Mouse (Mus musculus) gastrocnemius, adult 8-10 months (tissue): Measurements from ENCODE around the gene Nlrc5. TPM values are rescaled to one million over a fixed set of nuclear protein-coding genes. Genes with fewer than 3 reads are reported as not detected.

Experiments used
- DNase-seq, 2 experiments: peaks; one replicate each; pipeline ENCODE4 v3.0.0; 2022; ENCODE audit warnings: low spot score in 2 of 2
- total RNA-seq, 4 experiments: library from RNA; stranded (reverse); gene quantifications; 2 replicates each; pipeline ENCODE4 v1.2.4; 2022

Gene Nlrc5
- total RNA-seq, 4 experiments from 2014 or later, result 0.44 to 1.1 (median 0.65) TPM

DNA sequence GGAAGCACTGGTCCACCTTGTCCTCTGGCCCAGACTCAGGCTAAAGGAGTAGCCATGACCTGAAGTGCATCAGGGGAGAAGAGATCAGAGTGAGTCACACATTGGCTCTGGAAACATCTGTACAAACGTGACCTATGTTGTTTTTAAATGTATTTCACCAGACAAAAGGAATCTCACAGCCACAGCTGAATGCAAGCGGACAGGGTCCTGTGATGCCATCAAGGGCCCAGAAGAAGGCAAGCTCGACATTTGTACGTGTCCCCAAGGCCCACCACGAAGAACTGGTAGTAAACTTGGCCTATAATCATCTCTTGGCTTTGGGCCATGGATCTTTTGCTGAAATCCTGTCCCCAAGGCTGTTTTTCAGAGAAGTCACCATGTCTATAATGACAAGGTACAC lies 35.5 kb downstream of the Nlrc5 start:
- DNase-seq, result no peak

DNA sequence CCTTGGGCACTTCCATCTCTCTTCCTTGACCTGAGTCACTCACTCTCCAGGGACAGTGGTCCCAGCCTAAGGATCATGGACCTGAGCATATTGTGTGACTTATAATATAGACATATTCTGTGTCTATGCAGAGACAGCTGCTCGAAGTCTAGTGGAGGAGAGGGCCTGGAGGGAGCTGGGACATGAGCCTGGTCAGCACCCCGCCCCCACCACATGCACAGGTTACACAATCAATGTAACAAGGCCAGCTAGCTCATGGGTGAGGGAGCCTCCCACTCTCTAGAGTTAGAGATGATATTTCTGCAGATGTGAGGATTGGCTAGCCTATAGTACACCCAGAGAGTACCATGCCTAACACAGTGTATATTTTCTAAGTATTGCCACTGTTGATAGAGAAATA lies 36.6 kb downstream of the Nlrc5 start:
- no peak for DNase-seq

DNA sequence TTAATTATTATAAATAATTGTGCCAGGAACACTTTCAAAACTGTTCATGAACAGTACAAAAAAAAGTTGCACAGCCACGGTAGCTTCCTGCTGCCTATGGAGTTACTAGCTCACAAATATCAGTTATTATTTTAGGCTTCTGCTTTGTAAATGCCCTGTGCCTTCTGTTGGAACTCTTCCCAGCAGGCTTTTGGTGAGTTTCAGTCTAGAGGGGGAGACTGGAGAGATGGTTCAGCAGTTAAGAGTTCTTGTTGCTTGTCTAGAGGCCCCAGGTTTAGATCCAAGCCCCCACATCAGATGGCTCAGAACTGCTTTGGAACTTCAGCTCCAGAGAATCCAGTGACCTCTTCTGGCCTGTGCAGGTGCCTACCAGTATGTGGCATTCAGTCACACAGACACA lies 37.1 kb downstream of the Nlrc5 start:
- no peak for DNase-seq

DNA sequence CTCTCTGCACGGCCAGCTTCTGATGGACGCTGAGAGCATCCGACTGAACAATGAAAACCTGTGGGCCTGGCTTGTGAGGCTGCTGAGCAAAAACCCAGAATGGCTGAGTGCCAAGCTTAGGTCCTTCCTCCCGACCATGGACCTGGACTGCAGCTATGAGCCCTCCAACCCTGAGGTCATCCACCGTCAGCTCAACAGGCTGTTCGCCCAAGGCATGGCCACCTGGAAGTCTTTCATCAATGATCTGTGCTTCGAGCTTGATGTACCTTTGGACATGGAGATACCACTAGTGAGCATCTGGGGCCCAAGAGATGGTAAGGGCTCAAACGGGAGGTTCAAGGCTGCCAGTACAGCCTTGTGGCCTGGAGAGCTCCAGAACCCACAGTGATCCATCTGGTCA lies 38.6 kb downstream of the Nlrc5 start:
- no peak for DNase-seq

DNA sequence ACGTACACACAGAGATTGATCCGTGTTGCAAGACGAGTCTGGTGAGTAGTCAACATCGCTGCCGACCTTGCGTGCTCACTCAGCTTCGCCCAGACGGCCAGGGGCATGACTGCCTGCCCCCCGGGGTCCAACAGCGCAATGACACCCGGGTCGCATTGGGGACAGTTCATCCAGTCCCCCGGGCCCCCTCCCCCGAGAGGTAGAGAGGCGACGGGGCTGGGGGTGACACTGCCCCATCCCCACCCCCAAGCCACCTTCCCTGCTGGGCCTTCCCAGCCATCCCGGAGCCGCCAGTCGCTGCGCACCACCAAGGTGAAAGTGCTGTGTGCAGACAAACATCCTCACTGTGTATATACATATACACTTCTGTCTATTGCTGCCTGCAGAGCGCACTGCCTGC lies 39.3 kb downstream of the Nlrc5 start:
- no peak for DNase-seq

DNA sequence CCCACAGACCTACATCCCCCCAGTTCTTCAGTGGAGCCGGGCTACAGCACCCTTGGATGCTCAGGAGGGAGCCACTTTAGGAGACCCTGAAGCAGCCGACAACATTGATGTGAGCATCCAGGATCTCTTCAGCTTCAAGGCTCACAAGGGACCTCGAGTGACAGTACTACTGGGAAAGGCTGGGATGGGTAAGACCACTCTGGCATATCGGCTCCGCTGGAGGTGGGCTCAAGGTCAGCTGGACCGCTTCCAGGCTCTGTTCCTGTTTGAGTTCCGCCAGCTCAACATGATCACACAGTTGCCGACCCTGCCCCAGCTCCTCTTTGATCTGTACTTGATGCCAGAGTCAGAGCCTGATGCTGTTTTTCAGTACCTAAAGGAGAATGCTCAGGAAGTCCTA lies 41.6 kb downstream of the Nlrc5 start:
- DNase-seq, result no peak

DNA sequence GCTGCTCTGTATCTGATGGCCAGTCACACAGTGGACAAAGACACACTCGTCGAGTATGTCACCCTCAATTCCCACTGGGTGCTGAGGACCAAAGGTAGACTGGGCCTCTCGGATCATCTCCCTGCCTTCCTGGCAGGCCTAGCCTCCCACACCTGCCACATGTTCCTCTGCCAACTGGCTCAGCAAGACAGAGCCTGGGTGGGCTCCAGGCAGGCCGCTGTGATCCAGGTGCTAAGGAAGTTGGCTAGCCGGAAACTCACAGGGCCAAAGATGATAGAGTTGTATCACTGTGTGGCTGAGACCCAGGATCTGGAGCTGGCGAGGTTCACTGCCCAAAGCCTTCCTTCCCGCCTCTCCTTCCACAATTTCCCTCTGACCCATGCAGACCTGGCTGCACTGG lies 42.7 kb downstream of the Nlrc5 start:
- no peak for DNase-seq

DNA sequence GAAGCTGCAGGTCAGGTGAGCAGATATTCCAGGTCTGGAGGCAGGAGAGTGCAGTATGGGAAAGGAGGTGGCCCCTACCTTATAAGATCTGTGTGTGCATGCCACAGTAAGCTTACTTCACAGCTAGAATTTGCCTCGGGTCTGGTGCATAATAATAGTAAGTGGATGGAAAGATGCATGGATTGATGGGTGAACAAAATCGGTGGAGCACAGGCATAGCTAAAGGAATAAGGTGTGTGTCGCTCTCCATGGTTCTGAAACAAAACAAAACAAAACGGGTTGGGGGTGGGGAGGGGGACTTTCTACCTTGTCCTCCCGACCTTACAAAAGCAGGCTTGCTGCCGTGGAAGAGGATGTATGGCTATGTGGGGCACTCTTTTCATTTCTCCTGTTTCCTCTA lies 47.9 kb downstream of the Nlrc5 start:
- DNase-seq, result no peak

DNA sequence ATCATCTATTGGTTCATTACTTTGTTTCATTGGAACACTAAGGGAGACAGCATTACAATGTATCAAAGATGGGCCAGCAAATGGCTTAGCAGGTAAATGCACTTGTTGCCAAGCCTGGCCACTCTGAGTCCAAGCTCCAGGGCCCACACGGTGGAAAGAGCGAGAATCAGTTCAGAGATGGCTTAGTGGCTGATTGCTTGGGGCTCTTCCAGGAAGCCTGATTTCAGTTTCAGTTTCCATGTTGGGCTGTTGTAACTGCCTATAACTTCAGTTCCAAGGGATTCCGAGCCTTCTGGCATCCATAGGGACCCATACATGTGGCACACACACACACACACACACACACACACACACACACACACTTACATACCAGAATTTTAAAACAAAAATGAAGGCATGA lies 51.1 kb downstream of the Nlrc5 start:
- DNase-seq, result no peak

DNA sequence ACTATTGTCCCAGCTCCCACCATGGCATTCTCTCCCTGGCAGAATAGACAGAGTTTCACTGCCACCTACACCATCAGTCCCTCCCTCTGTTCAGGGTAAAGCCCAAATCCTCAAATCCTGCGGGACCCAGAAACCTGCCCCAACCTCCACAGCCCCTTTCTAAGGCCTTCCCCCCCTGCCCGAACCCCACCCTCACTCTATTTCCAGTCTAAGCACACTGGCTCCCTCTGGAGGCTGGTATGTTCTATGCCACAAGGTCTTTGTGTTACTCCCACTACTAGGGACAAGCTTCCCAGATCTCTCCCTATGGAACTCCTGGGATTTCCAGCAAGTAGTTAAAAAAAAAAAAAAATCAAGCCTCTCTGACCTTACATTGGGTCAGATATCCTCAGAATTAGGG lies 51.7 kb downstream of the Nlrc5 start:
- DNase-seq, result peak in 1 of 2 experiments; percentile 27

DNA sequence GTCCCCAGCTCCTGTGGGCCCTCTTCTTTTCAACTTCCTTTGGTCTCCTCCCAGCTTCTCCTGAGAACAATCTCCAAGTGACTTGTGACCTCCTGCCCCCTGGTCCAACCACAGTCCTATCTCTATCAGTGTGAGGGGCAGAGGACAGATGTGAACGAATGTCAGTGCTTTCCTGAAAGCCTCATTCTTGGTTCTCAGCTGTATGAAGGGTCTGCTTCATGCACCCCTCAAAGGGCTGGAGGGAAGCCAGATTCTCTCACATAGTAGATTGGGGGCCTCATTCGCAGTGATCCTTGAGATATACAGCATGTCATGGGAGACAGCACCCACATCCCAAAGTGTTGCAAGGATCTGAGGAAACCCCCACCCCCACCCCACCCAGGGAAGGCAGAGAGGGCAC lies 53.9 kb downstream of the Nlrc5 start:
- no peak for DNase-seq

DNA sequence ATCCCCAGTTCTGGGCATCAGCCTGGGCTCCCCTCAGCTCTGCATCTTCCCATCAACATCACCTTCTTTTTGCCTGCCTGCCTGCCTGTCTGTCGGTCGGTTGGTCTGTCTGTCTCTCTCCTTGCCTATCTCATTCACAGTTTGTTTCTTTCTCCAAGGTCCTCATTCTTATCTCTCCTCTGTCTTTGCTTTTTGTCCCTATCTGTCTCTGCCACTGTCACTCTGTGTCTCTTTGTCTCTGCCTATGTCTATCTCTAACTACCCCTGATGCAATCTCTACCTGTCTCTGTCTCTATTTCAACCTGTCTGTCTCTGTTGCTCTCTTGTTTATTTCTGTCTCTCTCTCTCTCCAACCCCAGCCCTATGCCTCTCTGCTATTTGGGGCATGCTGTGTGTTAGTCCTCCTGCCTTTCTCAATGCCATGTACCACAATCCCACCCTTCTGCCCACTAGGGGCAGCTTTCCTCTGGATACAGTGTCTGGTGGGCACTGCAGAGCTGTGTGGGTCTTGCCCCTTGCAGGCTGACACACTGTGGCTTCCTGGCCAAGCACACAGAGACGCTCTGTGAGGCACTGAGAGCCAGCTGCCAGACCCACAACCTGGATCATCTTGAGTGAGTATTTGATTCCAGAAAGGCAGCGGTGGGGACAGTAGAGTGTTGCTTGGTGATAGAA lies 55.8 kb downstream of the Nlrc5 start:
- no peak for DNase-seq

DNA sequence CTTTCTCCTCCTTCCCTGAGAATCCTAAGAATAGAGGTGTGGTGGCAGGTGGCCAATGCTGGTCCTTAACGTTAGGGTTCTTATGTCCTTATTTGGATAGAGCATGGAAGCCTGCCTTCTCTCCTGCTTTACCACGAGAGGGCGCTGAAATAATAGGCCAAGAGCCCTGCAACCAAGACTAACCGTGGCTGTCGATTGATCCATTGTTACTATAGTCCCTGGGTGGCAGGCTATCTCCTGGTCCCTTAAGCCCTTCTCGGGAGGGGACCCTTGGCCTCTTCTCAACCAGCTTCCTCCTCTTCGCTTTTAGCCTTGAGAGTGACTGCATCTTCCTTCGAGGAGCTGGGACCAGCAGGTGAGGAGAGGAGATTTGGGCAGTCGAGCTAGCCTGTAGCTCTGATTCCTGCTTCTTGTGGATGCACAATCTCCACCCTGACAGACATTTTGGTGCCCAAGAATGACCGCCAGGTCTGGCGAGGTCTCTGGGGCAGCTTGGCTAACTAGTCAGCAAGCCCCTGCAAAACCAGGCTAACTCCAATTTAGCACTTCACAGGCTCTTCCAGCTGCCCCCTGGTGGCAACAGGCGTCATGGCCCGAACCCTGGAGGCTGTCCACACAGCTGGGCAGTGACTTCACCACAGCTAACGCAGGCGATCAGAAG lies 58.0 kb downstream of the Nlrc5 start:
- peak; percentile 69 to 72 for DNase-seq

DNA sequence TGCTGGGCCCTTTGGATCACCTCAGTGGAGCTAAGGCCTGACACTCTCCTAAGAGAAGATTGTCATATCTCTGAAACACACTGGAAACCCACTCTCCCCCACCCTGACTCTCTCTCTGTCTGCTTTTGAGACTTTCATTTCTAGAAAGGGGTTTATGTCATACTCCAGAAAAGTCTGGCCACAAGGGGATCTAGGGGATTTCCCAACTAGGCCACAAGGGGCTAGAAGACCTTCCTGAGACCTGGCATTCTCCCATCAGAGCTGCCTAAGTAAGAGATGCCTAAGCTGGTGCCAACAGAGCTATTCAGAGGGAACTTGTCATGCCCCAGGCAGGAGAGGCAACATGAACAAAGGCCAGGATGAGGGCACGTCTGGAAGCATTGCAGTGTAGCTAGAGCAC lies 59.1 kb downstream of the Nlrc5 start:
- no peak for DNase-seq

DNA sequence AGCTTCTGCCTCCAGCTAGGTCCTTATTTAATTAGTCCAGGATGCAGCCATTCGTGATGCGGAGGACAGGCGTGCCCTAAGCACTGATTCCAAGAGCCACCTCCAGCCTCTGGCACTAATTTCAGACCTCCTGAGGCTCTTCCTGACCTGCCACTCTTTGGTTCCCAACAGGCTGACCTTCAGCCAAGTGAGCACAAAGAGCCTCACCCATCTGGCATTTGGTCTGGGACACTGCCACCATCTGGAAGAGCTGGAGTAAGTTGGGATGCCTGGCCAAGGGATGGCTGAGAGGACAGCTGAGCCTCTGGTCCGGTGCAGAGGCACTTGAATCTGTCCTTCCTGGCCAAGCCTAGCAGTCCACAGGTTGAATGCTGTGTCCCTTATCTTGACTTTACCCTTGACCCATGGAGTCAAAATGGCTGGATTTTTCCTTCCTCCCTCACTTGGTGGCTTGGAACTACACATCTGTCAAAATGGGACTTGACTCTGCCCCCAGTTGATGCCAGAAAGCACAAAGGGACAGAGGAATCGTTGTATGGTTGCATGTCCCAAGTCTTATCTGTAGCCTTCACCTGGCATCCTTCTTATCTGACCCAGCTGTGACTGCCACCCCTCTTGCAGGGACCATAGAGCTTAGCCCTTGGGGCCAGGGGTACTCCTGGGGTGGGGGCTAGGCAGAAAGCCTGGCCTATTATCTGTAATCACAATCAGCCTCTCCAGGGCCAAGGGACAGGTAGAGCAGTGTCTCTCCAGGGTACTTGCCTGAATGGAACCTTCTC lies 81.5 kb downstream of the Nlrc5 start:
- DNase-seq, result no peak

DNA sequence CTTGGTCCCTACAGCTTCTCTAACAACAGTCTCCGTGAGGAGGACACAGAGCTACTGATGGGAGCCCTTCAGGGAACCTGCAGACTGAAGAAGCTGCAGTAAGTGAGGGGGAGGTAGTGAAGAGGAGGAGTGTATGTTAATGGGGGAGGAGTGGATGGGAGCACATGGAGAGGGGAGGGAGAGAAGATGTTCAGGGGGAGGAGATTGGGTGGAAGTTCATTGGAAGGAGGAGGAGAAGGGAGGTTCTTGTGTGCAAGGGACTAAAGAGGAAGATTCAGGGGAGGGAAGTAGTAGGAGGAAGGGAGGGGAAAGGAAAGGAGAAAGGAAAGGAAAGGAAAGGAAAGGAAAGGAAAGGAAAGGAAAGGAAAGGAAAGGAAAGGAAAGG lies 82.0 kb downstream of the Nlrc5 start:
- DNase-seq, result no peak

DNA sequence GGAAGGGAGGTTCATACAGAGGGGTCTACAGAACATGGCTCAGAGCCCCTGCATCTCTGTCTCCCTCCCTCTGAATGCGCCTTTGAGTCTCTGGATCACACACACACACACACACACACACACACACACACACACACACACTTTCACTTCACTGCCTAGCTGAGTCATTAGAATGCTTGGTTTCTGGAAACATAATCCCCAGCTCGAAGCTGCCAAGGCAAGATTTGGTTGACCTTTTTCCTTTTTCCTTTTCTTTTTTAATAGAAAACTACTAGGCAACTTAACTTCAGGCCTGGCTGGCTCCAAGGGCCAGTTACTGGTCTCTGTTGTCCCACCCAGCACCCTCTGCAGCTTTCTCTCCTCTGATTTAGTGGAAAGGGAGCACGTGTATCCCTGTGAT lies 82.6 kb downstream of the Nlrc5 start:
- DNase-seq, result no peak

DNA sequence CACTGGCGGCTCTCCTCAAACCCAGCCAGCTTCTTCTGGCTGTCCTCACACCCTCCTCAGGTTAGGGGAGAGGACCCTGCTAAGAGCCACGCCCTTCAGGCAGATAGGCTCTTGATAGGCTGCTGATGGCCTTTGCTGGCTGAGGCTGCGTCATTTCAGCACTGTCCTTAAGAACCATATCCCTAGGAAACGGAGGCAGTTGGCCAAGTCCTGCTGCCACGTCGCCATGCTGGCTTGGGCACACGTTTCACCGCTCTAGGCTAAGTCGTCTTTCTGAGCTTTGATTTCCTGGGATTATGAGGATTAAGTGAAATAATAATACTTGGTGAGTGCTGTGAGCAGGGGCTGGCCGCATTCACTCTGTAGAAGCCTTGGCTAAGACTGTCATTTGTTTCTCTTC lies 84.2 kb downstream of the Nlrc5 start:
- no peak for DNase-seq

DNA sequence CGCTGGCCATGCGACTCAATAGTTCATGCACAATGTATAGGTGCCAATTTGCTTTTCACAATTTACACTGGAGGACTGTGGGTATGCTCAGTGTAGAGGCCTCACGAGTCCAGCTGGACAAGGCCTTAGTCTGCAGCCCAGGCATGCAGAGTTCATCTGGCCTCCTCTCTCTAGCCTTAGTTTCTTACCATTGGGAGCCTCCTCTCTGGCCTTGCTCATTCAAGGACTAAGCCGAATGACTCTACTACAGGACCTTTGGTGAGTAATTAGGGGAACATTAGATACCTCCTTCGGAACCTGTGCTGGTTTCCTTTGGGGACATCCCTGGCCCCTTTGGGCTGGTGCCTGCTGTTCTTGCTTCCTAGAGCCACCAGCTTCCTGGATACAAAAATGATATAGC lies 84.9 kb downstream of the Nlrc5 start:
- DNase-seq, result no peak

DNA sequence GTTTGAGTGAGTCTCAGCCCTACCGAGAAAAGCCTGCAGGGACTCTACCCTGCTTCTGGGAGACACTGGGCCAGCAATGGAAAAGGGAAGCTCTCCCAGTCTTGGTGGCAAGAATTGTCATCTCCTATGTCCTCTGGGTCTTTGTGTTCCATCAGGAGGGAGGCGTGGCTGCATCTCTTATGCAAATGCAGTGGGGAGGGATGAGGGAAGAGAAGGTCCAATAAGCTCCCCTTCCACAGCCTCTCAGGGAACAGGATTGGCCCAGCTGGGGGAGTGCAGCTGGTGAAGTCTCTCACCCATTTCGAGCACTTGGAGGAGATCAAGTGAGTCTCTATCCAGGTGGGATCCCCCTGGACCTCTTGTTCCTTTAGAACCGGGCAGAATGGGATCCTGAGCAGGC lies 87.3 kb downstream of the Nlrc5 start:
- no peak for DNase-seq

DNA sequence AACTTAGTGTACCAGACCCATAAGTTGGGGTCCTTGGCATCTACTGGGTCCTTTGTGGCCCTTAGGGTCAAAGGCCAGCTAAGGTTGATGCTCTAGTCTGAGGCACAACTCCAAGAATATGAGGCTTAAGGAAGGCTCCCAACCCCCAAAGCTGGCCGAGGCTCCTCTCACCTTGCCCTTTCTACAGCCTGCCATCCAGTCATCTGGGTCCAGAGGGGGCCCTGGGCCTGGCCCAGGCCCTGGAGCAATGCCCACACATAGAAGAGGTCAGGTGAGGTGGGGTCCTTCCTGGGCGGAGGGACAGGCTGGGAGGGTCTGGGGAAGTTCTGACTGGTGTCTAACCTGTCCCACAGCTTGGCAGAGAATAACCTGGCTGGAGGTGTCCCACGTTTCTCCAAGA lies 88.3 kb downstream of the Nlrc5 start:
- no peak for DNase-seq

DNA sequence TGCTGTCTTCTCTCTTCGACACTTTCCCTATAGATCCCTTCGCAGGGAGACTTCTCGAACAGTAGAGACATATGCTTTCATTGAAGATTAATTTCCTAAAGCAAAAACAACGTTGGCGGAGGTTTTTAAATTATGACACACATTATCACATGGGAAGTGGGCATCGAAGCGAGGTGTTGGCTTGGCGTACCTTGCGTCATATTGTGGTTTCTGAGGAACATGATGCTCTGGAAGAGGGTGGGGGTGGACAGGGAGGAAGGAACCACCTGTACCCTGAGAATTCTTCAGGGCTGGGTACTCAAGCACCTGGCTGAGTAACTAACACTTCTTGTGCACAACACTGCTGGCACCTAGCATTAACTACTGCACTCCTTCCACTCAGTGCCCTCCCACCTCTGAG lies 90.4 kb downstream of the Nlrc5 start:
- no peak for DNase-seq

DNA sequence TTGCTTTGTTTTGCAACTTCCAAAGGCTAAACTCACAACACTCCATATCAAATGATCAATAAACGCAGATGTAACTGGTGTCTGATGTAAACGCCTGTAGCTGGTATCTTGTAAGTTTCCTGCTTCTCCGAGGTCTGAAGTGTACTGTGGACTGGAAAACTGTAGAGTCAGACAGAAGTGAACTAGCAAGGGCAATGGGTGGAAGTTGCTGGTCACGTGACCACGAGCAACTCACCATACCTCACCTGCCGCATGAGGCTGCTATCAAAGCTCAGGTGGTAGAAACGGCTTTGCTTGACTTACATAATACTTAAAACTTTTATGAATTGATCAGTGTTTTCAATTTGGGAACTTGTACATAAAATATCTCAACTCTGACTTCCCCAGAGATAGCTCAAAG lies 93.0 kb downstream of the Nlrc5 start:
- DNase-seq, result no peak
